ENCODE assay signal across 1 mouse cellular context in genomic region chr3:89821548-89822480, GRCm38 (mm10).
TF ChIP-seq lines count a peak whose summit lies in the region.

No protein-coding gene starts in this region.

TF ChIP-seq in MEL, 35 proteins besides CTCF, POLR2A, EP300 and RAD21 (continued from another document):
- no peak for TF ChIP-seq KAT2A (conservative IDR thresholded peaks at IDR 0.05; ENCODE audit: low read depth, low read length)
- TF ChIP-seq ELF1 (IDR thresholded peaks at IDR 0.05; ENCODE audit: low read depth, low read length), result no peak
- no peak for TF ChIP-seq USF1 (IDR thresholded peaks at IDR 0.05; ENCODE audit: low read depth, low read length)
- no peak for TF ChIP-seq MEF2A (IDR thresholded peaks at IDR 0.05; ENCODE audit: extremely low read depth, insufficient replicate concordance, low read depth, low read length, poor library complexity, severe bottlenecking)
- no peak for TF ChIP-seq E2F4 (IDR thresholded peaks at IDR 0.05; ENCODE audit: borderline replicate concordance, low read depth, low read length)
- TF ChIP-seq JUND (IDR thresholded peaks at IDR 0.05; ENCODE audit: low read depth, low read length), result no peak
- no peak for TF ChIP-seq CHD2 (IDR thresholded peaks at IDR 0.05; ENCODE audit: low read length)
- TF ChIP-seq NELFE (IDR thresholded peaks at IDR 0.05; ENCODE audit: low read depth, low read length), result peak; percentile 41; the same call in 1 of the 2 replicates
- peak; percentile 20; the same call in 1 of the 2 replicates for TF ChIP-seq HCFC1 (IDR thresholded peaks at IDR 0.05; ENCODE audit: low read depth, low read length)
- no peak for TF ChIP-seq MYB (IDR thresholded peaks at IDR 0.05; ENCODE audit: low read depth, low read length)
- no peak for TF ChIP-seq POLR2AphosphoS5 (IDR thresholded peaks at IDR 0.05; ENCODE audit: borderline replicate concordance, low read depth, low read length)
- peak; percentile 87 for TF ChIP-seq TBP (IDR thresholded peaks at IDR 0.05; ENCODE audit: low read depth, low read length)
- TF ChIP-seq ZMIZ1 (IDR thresholded peaks at IDR 0.05; ENCODE audit: low read depth, low read length), result no peak
- no peak for TF ChIP-seq USF2 (IDR thresholded peaks at IDR 0.05; ENCODE audit: borderline replicate concordance in 1 of 2, insufficient read depth in 1 of 2, low read depth in 1 of 2, low read length in 2 of 2)
- TF ChIP-seq TAL1 (IDR thresholded peaks at IDR 0.05; ENCODE audit: low read length), result no peak
- 0 out of 2 replicates have a peak, but pooled peaks have one; percentile 6 for TF ChIP-seq RCOR1 (IDR thresholded peaks at IDR 0.05; ENCODE audit: low read depth, low read length)
- no peak for TF ChIP-seq ZKSCAN1 (IDR thresholded peaks at IDR 0.05; ENCODE audit: low read depth, low read length)
- TF ChIP-seq SIN3A (IDR thresholded peaks at IDR 0.05; ENCODE audit: low read length), result peak; percentile 44
- TF ChIP-seq SMC3 (IDR thresholded peaks at IDR 0.05; ENCODE audit: low read depth, low read length), result no peak
- TF ChIP-seq CHD1 (IDR thresholded peaks at IDR 0.05; ENCODE audit: low read depth, low read length), result no peak
TF ChIP-seq in MEL: peak in this region for 13.
